Mouse (Mus musculus) gastrocnemius, postnatal 36 days (tissue): ENCODE results near the gene Timm50. TPM values are rescaled to one million over a fixed set of nuclear protein-coding genes. Genes with fewer than 3 reads are reported as not detected.

Source experiments
- DNase-seq, 2 experiments: peaks; one replicate each; pipeline ENCODE4 v3.0.0; 2022
- intact Hi-C: fragments of 180-260 bp; cut with DNase I; formaldehyde crosslinking; loops from one replicate; pipeline ENCODE4 v1.15.1; 2025
- long read RNA-seq, 2 experiments: library from polyadenylated mRNA; stranded (forward); transcript quantifications; one replicate each; pipeline ENCODE4 v2.0.0; 2021
- total RNA-seq, 2 experiments: library from RNA; stranded (reverse); gene quantifications; 2 replicates each; pipeline ENCODE4 v1.2.3; 2021

Gene Timm50
- 10 to 100 TPM; 41.9 to 42.5 TPM for total RNA-seq
- long read RNA-seq, experiment 1, transcript Timm50-201 (11 exons, 1,515 nt), result major isoform, 101 of 112 reads
- long read RNA-seq, experiment 1, partial matches to known transcripts, result 1 of 112 reads
- long read RNA-seq, experiment 1, other reads (novel, unspliced or antisense), result 10 of 112 reads
- long read RNA-seq, experiment 2, transcript Timm50-201 (11 exons, 1,515 nt), result major isoform, 126 of 137 reads
- long read RNA-seq, experiment 2, partial matches to known transcripts, result 1 of 137 reads
- long read RNA-seq, experiment 2, other reads (novel, unspliced or antisense), result 10 of 137 reads

DNA sequence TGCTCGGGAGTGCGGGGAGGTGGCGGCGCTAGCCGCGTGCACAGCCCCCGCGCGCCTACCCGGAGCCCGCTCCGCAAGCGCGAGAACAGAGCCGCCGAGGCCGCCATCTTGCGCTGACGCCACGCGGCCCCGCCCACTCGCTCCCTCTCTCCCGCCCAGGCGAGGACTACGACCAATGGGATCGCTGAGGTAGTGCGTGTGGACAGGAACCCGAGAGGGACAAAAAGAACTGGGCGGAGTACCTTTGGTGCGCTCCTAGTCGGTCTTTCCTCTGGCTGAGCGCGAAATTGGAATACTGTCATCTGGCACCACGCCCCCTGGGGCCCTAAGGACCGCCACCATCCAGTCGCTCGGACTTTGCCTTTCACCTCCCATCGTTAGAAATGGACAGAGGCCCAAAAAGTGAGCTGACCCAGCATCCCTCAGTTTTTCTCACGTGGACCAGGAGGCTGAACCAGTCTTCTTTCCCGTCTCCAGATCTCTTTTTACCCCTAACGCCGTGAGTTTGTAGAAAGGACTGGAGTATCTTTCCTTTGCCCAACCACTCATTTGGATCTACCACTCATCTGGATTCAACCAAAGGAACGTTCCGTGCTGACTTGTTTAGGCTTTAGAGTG lies at the start of gene Timm50:
Gene Timm50, minus strand, starts transcription at position 147 of the 618 bp plus-strand sequence.
- intact Hi-C loops, result no loop called here

DNA sequence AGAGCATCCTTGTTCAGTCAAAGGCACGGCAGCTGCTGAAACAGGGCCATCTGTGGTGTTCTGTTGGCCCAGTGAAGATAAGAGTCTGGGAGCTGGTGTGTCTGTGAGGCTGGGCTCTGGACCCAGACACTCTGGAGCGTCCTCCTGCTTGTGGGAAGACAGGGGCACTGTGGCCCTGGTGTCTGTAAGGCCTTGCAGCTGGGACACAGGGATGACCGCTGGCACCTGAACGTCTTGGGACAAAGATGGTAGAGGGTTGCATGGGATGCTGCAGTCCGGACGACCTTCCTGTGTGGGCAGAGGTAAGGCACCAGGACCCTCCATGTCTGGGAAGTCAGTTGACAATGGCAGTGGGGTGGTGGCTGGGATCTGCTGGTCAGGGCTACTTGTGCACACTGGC lies 48.4 kb upstream of the Timm50 start:
- intact Hi-C loops, result no loop called here
- DNase-seq, result no peak

More for the DNA sequence above, at the start of gene Timm50:
- DNase-seq, result peak; percentile 92 to 96

DNA sequence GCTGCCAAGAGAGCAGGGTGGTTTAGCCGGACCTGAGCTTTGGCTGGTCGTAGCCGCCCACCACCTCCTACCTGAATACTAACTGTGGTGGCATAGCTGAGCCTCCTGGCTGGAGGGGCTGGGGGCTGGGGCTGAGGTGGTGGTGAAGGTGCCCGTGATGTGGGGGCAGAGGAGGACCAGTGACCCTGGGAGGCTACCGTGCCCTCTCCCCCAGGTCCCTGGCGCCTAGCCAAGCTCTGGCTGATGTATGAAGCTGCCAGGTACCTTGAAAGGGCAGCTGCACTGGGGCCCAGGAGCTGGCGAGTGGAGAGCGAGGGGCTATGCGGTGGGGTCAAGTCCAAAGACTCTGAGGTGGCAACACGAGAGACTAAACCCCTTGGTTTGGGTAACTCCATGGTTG lies 48.0 kb upstream of the Timm50 start:
- intact Hi-C loops, result no loop called here
- no peak for DNase-seq

DNA sequence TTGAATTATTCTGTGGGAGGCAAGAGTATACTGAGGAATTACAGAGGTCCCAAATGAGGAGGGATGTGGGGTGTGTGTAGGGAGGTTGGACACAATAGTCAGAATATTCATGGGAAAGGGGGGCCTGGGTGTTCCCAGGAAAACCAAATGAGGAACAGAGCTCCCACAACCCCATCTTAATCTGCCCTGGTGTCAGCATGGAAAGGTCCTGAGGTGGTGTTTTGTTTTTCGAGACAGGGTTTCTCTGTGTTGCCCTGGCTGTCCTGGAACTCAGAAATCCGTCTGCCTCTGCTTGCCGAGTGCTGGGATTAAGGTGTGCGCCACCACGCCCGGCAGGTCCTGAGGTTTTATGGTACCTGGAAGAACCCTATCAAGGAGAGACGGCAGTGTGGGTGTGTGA lies 46.6 kb upstream of the Timm50 start:
- DNase-seq, result no peak
- intact Hi-C loops, result no loop called here

DNA sequence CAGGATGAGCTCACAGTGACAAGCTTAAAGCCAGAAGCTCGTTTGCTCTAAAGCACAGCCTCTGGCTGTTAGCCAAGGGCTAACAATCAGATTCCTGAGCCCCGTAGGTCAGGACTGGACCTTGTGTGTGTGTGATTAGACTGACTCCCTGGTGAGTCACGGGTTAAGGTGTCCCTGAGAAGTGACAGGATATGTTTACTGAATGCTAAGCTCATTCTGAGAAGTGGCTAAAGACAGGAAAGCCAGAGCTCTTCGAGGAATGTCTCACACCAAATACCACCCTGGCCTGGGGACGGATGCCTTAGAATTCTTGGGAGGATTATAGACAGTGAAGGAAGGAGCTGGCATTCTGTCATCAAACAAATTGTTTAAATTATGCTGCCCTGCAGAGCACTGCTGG lies 46.1 kb upstream of the Timm50 start:
- intact Hi-C loops, result no loop called here
- DNase-seq, result no peak

DNA sequence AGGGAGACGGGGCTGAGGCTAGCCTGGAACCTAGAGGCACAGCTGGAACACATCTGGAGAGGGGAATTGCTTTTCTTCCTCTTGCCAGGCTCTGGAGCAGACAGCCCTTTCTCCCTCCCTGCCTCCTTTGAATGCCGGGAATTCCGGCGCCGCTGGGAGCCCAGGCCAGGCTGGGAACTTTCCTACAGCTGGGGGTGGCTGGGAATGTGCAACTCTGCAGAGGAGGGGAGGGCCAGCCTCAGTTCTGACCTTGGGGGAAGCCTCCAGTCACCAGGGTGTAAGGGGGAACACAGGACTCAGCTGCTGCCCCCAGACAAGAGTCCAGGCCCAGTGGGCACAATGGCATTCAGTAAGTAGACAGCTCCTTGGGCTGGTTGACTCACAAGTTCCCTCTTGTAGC lies 45.1 kb upstream of the Timm50 start:
- intact Hi-C loops, result no loop called here
- DNase-seq, result no peak

DNA sequence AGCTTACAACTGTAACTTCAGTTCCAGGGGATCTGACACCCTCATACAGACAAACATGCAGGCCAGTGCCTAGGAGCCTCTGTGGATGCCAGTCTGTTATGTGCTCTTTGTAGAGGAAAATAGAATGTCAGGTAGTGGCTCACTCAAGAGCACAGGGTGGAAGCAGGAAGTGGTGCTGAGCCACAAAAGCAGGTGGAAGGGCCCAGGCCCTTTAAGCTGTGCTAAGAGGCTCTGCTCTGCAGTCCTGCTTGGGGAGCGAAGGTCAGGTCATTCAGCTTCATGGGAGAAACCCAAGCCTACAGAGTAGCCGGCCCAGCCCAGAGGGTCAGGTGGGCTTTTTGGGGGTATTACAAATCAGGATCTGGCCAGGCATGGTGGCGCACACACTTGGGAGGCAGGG lies 43.3 kb upstream of the Timm50 start:
- intact Hi-C loops, result no loop called here
- no peak for DNase-seq

DNA sequence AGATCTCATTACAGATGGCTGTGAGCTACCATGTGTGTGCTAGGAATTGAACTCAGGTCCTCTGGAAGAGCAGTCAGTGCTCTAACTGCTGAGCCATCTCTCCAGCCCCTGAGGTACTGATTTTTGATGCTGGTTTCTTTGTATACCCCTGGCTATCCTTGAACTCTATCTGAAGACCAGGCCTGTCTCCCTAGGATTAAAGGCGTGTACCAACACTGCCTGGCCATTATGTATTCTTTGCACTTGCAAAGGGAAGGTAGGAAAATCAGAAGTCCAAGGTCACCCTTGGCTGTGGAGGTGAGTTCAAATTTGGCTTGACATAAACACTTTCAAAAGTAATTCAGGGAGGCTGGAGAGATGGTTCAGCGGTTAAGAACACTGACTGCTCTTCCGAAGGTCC lies 42.7 kb upstream of the Timm50 start:
- intact Hi-C loops, result no loop called here
- DNase-seq, result no peak

DNA sequence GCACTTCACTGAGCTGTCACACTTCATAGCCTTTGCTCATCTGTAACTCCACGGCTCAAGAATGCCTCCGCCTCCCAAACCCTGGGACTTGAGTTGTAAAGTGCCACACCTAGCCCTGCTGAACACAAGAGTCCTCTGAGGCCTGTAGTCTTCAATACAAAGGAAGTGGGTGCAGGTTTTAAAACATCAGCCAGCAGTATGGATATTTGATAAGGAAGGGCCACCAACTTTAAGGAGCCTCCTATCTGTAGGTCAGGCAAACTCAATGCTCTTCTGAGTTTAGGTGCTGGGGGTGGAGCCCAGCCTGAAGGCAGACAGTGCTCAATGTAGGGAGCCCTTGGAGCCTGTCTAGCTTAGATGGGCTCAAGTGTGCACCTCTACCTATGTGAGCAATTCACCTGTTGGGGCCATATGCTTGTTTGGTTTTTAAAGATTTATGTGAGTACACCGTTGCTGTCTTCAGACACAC lies 42.3 kb upstream of the Timm50 start:
- intact Hi-C loops, result no loop called here
- DNase-seq, result no peak

DNA sequence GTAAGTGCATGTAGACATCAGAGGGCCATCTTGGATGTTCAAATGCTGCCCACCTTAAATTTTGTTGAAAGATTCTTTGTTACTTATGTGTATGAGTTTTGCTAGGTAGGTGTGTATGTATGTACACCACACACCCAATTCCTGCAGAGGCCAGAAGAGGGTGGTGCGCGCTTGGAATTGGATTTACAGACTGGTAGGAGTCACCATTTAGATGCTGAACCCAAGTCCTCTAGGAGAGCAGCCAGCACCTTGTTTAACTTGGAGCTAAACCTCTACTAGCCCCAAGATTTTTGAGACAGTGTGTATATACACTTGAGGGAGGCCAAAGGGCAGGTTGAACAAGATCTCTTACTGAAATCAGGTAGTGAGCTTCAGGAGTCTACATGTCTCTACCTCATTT lies 41.4 kb upstream of the Timm50 start:
- no peak for DNase-seq
- intact Hi-C loops, result no loop called here

DNA sequence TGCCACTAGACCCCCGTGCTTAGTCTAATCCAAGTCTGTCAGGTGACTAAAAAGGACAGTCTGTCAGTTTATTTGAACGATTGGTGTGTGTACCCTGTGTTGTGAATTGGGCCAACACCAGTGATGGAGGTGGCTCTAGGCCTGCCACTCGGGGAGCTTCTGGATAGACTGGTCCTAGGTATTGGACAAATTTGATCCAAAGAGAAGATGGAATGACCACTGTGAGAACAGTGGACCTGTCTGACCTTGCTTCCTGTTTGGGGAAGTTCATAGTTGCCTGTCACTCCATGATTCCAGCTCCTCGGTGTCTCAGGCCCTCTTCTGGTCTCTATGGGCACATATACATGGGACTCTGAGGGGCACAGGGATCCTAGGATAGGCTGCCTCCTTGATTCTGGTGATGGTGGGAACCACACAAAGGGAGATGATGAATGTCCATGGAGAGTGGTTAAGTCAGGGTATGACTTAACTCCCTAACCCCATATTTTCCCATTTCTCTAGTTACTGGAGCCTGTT lies 39.9 kb upstream of the Timm50 start:
- intact Hi-C loops, result no loop called here
- DNase-seq, result no peak

DNA sequence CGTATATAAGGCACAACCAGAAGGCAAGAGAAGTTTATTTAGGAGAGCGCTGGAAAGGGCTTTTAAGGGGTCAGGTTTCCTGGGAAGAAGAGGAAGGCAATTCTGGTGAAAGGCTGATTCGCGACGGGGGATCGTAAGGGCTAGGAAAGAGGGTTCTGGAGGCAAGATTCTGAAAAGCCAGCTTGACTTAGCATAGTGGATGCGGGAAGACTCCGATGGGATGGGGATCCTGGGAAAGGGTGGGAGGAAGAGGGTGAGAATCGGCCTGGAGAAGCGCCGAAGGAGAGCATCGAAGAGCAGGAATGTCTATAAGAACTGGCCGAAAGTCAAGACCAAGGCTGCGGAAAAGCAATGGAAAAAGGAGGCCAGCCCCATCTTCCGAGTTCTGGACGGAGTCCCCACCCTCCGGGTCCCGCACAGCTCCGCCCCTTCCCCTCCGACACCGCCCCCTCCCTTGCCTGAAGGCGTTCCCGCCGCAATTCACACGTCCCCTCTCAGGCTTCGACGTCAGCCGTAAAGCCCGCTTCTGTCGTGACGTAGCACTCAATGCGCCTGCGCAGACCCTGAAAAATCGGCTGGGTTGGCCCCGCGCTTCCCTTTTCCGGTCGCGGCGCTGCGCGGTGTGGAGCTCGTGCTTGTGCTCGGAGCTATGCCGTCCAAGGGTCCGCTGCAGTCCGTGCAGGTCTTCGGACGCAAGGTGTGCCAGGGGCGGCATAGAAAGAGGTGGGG lies 38.4 kb upstream of the Timm50 start, which contains the start of gene Rps16:
Gene Rps16, plus strand, starts transcription at position 498 of the 729 bp plus-strand sequence.
- intact Hi-C loops, result no loop called here
- peak; percentile 97 to 98 for DNase-seq

DNA sequence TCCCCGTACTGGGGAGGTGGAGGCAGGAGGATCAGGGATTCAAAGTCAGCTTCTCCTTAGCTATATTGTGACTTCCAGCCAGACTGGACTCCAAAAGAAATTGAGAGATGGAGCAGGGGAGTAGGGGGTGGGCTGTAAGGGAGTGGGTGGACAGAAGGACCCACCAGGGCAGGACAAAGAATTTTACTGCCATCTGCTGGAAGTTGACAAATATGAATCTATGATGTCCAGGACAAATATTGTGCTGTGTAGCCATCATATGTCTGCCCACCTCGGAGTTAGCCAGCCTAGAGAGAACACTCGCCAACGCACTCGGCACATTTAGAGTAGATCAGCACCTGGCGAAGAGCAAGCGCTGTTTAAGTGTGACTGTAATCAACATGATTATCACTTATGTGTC lies 36.7 kb upstream of the Timm50 start:
- no peak for DNase-seq
- intact Hi-C loops, result loop anchor here (5.0 kb wide), 1 partner anchor 71 kb away; the partner anchor contains the start of gene Eid2b

DNA sequence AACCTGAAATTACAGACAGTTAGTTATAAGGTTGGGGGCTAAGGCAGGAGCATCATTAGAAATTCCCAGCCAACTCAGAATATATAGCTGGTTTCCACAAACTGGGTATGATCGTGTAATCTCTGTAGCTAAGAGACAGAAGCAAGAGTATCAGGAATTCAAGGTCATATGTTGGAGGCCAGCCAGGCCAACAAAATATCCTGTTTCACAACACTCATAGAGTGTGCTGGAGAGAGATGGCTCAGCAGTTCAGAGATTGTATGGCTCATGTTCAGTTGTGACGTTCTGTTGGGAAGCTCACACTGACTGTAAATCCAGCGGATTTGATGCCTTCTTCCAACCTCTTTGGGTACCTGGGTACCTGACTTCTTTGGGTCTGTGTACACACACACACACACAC lies 35.9 kb upstream of the Timm50 start:
- intact Hi-C loops, result loop anchor here (5.0 kb wide), 1 partner anchor 70 kb away; the partner anchor contains the start of gene Eid2b
- no peak for DNase-seq

DNA sequence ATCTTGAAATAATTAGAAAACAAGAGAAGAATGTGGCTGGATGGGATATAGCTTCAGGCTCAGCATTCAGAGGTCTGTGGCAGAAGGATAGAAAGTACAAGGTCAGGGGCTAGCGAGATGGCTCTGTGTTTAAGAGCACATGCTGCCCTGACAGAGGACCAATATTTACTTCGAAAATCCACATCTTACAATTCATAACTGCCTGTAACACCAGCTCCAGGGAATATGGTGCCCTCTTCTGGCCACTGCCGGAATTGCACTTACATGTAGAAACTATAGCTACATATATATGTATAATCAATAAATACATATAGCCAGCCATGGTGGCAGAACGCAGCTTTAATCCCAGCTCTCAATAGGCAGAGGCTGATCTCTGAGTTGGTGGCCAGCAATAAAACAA lies 32.8 kb upstream of the Timm50 start:
- peak in 1 of 2 experiments; percentile 49 for DNase-seq
- intact Hi-C loops, result loop anchor here (5.0 kb wide), 1 partner anchor 67 kb away; the partner anchor contains the start of gene Eid2b

DNA sequence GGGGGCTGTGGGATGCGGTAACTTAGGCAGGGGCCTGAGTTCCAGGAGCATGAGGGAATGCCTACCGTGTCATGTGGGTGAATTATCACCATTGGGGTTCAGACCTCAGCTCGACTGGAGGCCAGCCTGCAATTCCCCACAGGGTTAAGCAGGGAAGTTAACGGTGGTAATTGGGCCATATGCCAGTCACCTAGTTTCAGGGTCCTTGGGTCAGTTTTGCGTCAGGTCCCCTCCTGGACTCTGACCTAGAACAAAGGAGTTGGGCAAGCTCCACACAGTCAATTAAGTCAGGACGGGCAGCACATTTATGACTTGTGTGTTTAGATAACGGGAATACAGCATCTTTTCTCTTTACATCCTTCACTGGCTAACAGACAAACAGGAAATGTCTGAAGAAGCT lies 29.5 kb upstream of the Timm50 start:
- intact Hi-C loops, result no loop called here
- no peak for DNase-seq

DNA sequence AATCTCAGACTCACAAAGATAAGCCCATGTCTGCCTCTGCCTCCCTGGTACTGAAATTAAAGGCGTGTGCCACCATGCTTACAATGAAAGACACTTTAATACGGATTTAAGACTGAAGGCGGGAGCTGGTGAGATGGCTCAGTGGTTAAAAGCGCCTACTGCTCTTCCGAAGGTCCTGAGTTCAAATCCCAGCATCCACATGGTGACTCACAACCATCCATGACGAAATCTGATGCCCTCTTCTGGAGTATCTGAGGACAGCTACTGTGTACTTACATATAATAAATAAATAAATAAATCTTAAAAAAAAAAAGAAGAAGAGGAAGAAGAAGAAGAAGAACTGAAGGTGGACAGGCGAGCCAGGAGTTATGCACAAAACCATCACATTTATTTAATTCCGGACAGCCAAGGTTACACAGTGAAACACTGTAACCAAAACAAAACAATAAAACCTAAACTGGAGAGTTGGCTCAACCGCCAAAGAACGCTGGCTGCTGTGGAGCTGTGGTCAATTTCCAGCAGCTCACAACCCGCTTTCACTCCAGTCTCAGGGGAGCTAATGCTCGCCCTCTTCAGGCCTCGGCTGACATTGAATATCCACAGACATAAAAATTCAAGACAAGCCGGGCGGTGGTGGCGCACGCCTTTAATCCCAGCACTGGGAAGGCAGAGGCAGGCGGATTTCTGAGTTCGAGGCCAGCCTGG lies 27.5 kb upstream of the Timm50 start:
- peak; percentile 51 to 52 for DNase-seq
- intact Hi-C loops, result no loop called here

DNA sequence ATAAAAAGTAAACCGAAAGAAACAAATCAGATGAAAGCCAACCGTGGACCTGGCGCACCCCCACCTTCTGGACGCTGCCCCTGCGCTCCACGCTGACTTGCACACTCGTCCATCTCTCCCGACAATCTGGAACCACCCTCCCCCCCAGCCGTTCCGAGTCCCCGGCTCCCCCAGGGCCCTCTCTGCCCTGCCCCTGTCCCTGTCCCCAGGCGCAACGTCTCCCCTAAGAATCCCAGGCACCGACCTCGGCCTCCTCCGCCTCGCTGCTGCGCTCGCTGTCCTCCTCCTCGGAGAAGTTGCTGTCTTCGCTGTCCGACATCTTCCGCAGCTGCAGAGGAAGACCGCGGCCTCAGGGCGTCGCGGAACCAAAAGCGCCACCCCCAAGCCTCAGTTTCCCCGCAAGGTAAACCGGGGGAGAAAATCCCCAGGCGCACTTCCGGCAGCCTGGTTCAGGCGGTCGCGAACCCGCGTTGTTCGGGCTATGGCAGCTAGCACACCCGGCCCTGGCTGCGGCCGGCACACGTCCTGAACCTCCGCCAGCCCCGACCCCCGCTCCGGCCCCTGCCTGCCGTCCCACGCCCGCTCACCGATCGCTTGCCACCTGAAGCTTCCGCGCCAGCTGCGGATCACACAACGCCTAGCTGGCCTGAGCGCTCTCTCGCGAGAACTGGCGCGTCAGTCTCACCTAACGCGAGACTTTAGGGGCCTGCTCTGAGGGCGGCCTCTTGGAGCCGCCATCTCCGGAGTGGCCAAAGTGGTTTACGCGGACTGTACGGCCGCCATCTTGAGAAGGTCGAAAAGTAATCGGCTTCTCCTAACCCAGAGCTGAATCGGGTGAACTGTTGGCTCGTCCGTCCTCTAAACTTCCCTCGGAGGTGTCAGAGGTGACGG lies 26.5 kb upstream of the Timm50 start, which contains the start of gene Supt5:
Gene Supt5, minus strand, starts transcription at position 639 of the 891 bp plus-strand sequence.
- DNase-seq, result peak; percentile 93 to 97
- intact Hi-C loops, result no loop called here

DNA sequence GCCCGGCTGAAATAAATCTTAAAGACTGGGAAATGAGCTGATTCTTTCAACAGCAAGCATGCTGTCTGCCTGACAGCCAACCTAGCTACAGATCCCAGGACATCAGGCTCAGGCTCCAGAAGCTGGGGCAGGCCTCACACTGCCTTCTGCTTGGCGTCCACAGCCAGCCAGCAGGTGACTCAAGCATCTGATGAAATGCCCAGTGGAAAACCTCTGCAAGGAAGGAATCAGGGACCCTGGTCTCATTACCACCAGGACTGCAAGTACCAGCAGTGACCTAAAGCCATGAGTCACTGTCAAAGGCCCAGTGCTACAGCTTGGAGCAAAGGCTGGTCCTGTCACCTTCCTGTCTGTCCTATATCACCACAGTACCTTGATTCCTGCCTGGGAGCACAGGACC lies 23.6 kb upstream of the Timm50 start:
- intact Hi-C loops, result no loop called here
- no peak for DNase-seq
